Comparison of ENCODE assay signal across 23 mouse cellular contexts in the genomic region with DNA sequence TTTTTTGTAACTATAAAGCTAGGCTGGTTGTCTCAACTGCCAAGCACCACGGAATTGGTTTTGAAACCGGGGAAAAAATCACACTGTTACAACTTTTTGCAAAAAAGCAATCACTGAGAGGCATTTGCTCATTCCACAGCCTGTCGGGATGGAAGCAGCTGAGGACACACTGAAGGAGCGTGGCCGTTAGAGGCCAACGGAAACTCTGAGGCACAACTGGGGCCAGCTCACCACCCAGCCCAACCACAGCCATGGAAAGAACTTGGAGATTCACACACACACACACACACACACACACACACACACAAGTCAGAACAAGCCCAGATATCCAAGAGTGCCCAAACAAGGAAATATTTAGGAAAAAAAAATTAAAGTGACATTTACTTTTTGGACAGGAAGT. TPM values are rescaled to one million over a fixed set of nuclear protein-coding genes. Genes with fewer than 3 reads are reported as not detected.
DNase-seq lines count a peak whose midpoint lies in the region; ATAC-seq and TF ChIP-seq lines count a peak whose summit lies in the region.
"Had no signal": no experiment of that assay in that cellular context is flagged by ENCODE, and none has a peak within 500 bp of the region (broad histone marks: within the 10 kb centered on the region; RNA-seq: fewer than 3 reads in every experiment).

No protein-coding gene starts in this region.

- no peak for TF ChIP-seq CTCF in lung, embryonic 14.5 days (IDR thresholded peaks at IDR 0.05; ENCODE audit: low read depth)

- no peaks in the 10 kb centered on the region for H3K27me3 ChIP-seq in heart, embryonic 11.5 days (ENCODE audit: control insufficient read depth, insufficient read depth, low read length)
- H3K27me3 ChIP-seq in lung, embryonic 14.5 days (ENCODE audit: insufficient read depth, low read length): no peaks in the 10 kb centered on the region
- H3K27me3 ChIP-seq in forebrain, embryonic 16.5 days (replicated peaks; ENCODE audit: control insufficient read depth, insufficient read depth, low read length): no peaks in the 10 kb centered on the region
- H3K27me3 ChIP-seq: forebrain, embryonic 13.5 days; kidney, embryonic 15.5 days; limb, embryonic 13.5 days; midbrain, embryonic 13.5 days; neural tube, embryonic 15.5 days had no signal

- no peak overlapping the region for H3K4me3 ChIP-seq in heart, embryonic 11.5 days (ENCODE audit: low read depth, low read length)
- H3K4me3 ChIP-seq in lung, embryonic 14.5 days (ENCODE audit: low read depth, low read length): no peak overlapping the region
- no peak overlapping the region for H3K4me3 ChIP-seq in forebrain, embryonic 16.5 days (replicated peaks; ENCODE audit: low read length)
- H3K4me3 ChIP-seq: forebrain, embryonic 13.5 days; heart, embryonic 10.5 days; kidney, embryonic 15.5 days; limb, embryonic 13.5 days; midbrain, embryonic 13.5 days; myocyte; neural tube, embryonic 15.5 days had no signal

- H3K36me3 ChIP-seq in heart, embryonic 11.5 days (ENCODE audit: control insufficient read depth, insufficient read depth, low read length): no peaks in the 10 kb centered on the region
- H3K36me3 ChIP-seq in lung, embryonic 14.5 days (ENCODE audit: insufficient read depth): no peaks in the 10 kb centered on the region
- H3K36me3 ChIP-seq in forebrain, embryonic 16.5 days (ENCODE audit: control insufficient read depth, insufficient read depth): no peaks in the 10 kb centered on the region
- H3K36me3 ChIP-seq: heart, embryonic 10.5 days; kidney, embryonic 15.5 days; limb, embryonic 13.5 days; midbrain, embryonic 13.5 days; neural tube, embryonic 15.5 days had no signal

- no peaks in the 10 kb centered on the region for H3K9me3 ChIP-seq in heart, embryonic 11.5 days (replicated peaks; ENCODE audit: control insufficient read depth, low read length)
- no peaks in the 10 kb centered on the region for H3K9me3 ChIP-seq in lung, embryonic 14.5 days (ENCODE audit: low read depth, low read length)
- no peaks in the 10 kb centered on the region for H3K9me3 ChIP-seq in forebrain, embryonic 16.5 days (ENCODE audit: control insufficient read depth, low read length)
- H3K9me3 ChIP-seq: forebrain, embryonic 13.5 days; heart, embryonic 10.5 days; kidney, embryonic 15.5 days; limb, embryonic 13.5 days; midbrain, embryonic 13.5 days; neural tube, embryonic 15.5 days had no signal

- no peak overlapping the region for H3K27ac ChIP-seq in heart, embryonic 11.5 days (ENCODE audit: low read depth, low read length)
- H3K27ac ChIP-seq in lung, embryonic 14.5 days (ENCODE audit: low read depth): no peak overlapping the region
- H3K27ac ChIP-seq in forebrain, embryonic 16.5 days (ENCODE audit: low read length): no peak overlapping the region
- H3K27ac ChIP-seq: forebrain, embryonic 13.5 days; heart, embryonic 10.5 days; kidney, embryonic 15.5 days; limb, embryonic 13.5 days; liver, embryonic 14.5 days; macrophage; midbrain, embryonic 13.5 days; neural tube, embryonic 15.5 days had no signal

- H3K9ac ChIP-seq in heart, embryonic 11.5 days (ENCODE audit: low read depth, low read length): no peak overlapping the region
- H3K9ac ChIP-seq in lung, embryonic 14.5 days: no peak overlapping the region
- no peak overlapping the region for H3K9ac ChIP-seq in forebrain, embryonic 16.5 days (replicated peaks; ENCODE audit: low read depth, low read length)
- H3K9ac ChIP-seq: forebrain, embryonic 13.5 days; kidney, embryonic 15.5 days; limb, embryonic 13.5 days; liver, embryonic 14.5 days; midbrain, embryonic 13.5 days; neural tube, embryonic 15.5 days had no signal

- 59% methylated on average over 6 of the region's 6 CpGs for WGBS in heart, embryonic 11.5 days (ENCODE audit: insufficient replicate concordance)
- WGBS in lung, embryonic 14.5 days: 56% methylated on average over 6 of the region's 6 CpGs
- WGBS in forebrain, embryonic 16.5 days: 83% methylated on average over 6 of the region's 6 CpGs

- H3K4me2 ChIP-seq in heart, embryonic 11.5 days: no peak overlapping the region
- no peak overlapping the region for H3K4me2 ChIP-seq in lung, embryonic 14.5 days
- no peak overlapping the region for H3K4me2 ChIP-seq in forebrain, embryonic 16.5 days (ENCODE audit: low read length)
- H3K4me2 ChIP-seq: forebrain, embryonic 13.5 days; kidney, embryonic 15.5 days; limb, embryonic 13.5 days; midbrain, embryonic 13.5 days; neural tube, embryonic 15.5 days had no signal

- peak; percentile 88 for DNase-seq in heart, adult 11 months
- peak; percentile 33 for DNase-seq in lung, embryonic 14.5 days
- no peak for DNase-seq in lung, postnatal 25 days (ENCODE audit: low spot score)
- peak; percentile 39 to 74 for DNase-seq in lung, postnatal 4 days
- DNase-seq in adrenal gland, postnatal 25 days: no peak
- DNase-seq: adrenal gland, postnatal 10 days; cerebellum, postnatal 14 days; thymus, postnatal 36 days had no signal

- no peaks in the 10 kb centered on the region for H3K4me1 ChIP-seq in heart, embryonic 11.5 days (ENCODE audit: control insufficient read depth, insufficient read depth, low read length)
- H3K4me1 ChIP-seq in lung, embryonic 14.5 days (ENCODE audit: insufficient read depth): no peaks in the 10 kb centered on the region
- no peaks in the 10 kb centered on the region for H3K4me1 ChIP-seq in forebrain, embryonic 16.5 days (replicated peaks; ENCODE audit: control insufficient read depth, insufficient read depth, low read length)
- H3K4me1 ChIP-seq: forebrain, embryonic 13.5 days; heart, embryonic 10.5 days; midbrain, embryonic 13.5 days; neural tube, embryonic 15.5 days had no signal

- ATAC-seq in heart, embryonic 11.5 days (replicated peaks; ENCODE audit: insufficient number of reproducible peaks, low FRiP score, low TSS enrichment): no peak
- ATAC-seq in lung, embryonic 14.5 days (ENCODE audit: insufficient read depth): no peak
- 0 out of 2 replicates have a peak, but pooled peaks have one; percentile 39 for ATAC-seq in common myeloid progenitor, adult 5-6 weeks (replicated peaks; ENCODE audit: low read depth, poor library complexity, severe bottlenecking)
- no peak for ATAC-seq in forebrain, embryonic 16.5 days
- ATAC-seq: forebrain, embryonic 13.5 days; hindbrain, embryonic 16.5 days; intestine, embryonic 16.5 days; midbrain, embryonic 13.5 days; Patski had no signal

RNA-seq across cellular contexts. Expression of a gene that starts 29.6 kb away (rescaled TPM):
- polyA plus RNA-seq in heart, embryonic 11.5 days (2014; fragmentation: Nextera tagmentation; extraction: Ambion mirVana): 1.5 and 1.8 TPM in 2 replicates
- 3.1 and 3.8 TPM in 2 replicates for polyA plus RNA-seq in lung, embryonic 14.5 days (2014; fragmentation: Nextera tagmentation; extraction: Ambion mirVana)
- total RNA-seq in common myeloid progenitor, adult 5-6 weeks (2017): 0.34 and 1.4 TPM in 2 replicates
- polyA plus RNA-seq in forebrain, embryonic 16.5 days (2015; fragmentation: Nextera tagmentation; extraction: Ambion mirVana): 1.3 and 1.5 TPM in 2 replicates
- 0.81 and 1.3 TPM in 2 replicates for total RNA-seq in adrenal gland, postnatal 25 days (2021)
- polyA plus RNA-seq: Patski had no signal

Comparison
In these comparisons a context has a peak if more than half of its experiments do, and no peak if none do; other contexts are left out.
1. DNase-seq: peak in heart, adult 11 months (single experiment), lung, embryonic 14.5 days (single experiment) and lung, postnatal 4 days (2 of 2); none in lung, postnatal 25 days (single experiment) and adrenal gland, postnatal 25 days (single experiment).